Mouse (Mus musculus) lung, embryonic 14.5 days (tissue): ENCODE data around the gene Vsnl1. TPM values are rescaled to one million over a fixed set of nuclear protein-coding genes. Genes with fewer than 3 reads are reported as not detected.

Experiments
- ATAC-seq: fragments of 200-750 bp; cut with Nextera tagmentation; 2 replicates; pipeline ENCODE4 v1.8.0; 2017; ENCODE audit warnings: mild to moderate bottlenecking, moderate TSS enrichment, moderate library complexity; ENCODE audit not compliant: insufficient read depth
- DNase-seq: peaks from one replicate; pipeline ENCODE4 v3.0.0-alpha.2; 2015
- H3K27ac ChIP-seq: fragments of 300-500 bp; sonication (generic); 2 replicates; pipeline ENCODE4 v1.5.1; 2014; ENCODE audit warnings: low read depth, mild to moderate bottlenecking, moderate library complexity
- H3K27me3 ChIP-seq: fragments of 300-500 bp; sonication (generic); 2 replicates; pipeline ENCODE4 v1.6.1; 2014; ENCODE audit warnings: low read length, control low read depth; ENCODE audit not compliant: insufficient read depth
- H3K36me3 ChIP-seq: fragments of 300-500 bp; sonication (generic); 2 replicates; pipeline ENCODE4 v1.6.1; 2014; ENCODE audit warnings: control low read depth; ENCODE audit not compliant: insufficient read depth
- H3K4me1 ChIP-seq: fragments of 300-500 bp; sonication (generic); 2 replicates; pipeline ENCODE4 v1.6.1; 2014; ENCODE audit warnings: antibody characterized with exemption, control low read depth; ENCODE audit not compliant: insufficient read depth
- H3K4me2 ChIP-seq: fragments of 300-500 bp; sonication (generic); 2 replicates; pipeline ENCODE4 v1.6.1; 2014; ENCODE audit warnings: mild to moderate bottlenecking
- H3K4me3 ChIP-seq: fragments of 300-500 bp; sonication (generic); 2 replicates; pipeline ENCODE4 v1.5.1; 2014; ENCODE audit warnings: low read depth, low read length
- H3K9ac ChIP-seq: fragments of 300-500 bp; sonication (generic); 2 replicates; pipeline ENCODE4 v1.6.1; 2014
- H3K9me3 ChIP-seq: fragments of 300-500 bp; sonication (generic); 2 replicates; pipeline ENCODE4 v1.6.1; 2016; ENCODE audit warnings: low read depth, low read length, control low read depth
- CTCF ChIP-seq: IDR thresholded peaks from 2 replicates; pipeline ENCODE4 v1.5.1; 2016; ENCODE audit warnings: antibody characterized with exemption, low read depth
- WGBS: fragments of 180-500 bp; shearing (Covaris S2); extraction: QIAGEN DNeasy Blood & Tissue Kit; methylation state at CpG from one replicate; pipeline ENCODE4 v1.1.7; 2014; 5-methylcytosine and 5-hydroxymethylcytosine counted together
- microRNA-seq: library from miRNA; unstranded; fragments of <30 nt; microRNA quantifications from one replicate; pipeline ENCODE4, GENCODE M21; 2016; ENCODE audit warnings: borderline number of aligned reads
- polyA plus RNA-seq: library from polyadenylated mRNA; unstranded; fragments of >200 nt; fragmentation: Nextera tagmentation; extraction: Ambion mirVana; gene quantifications from 2 replicates; pipeline ENCODE4 v1.2.1, GENCODE M21; 2014

The Vsnl1 gene
- polyA plus RNA-seq, 1 experiment from 2014 or later, result 4.5 TPM

DNA sequence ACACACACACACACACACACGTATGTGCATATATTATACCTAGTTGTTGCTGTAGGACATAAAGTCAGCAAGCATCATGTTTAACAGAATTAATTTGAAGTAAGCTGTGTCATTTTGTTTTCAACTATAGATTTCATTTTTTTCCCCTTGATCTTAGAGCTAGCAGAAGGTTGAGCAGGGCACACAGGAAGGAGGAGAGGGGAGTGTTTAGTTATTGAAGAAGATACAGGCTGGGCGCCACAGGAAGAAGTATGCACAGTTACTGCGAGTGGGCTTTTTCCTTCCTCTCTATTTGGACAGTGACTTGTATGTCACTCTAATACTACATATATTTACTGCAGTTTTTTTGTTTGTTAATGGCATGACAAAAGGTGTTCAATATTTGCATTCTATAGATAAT, 156.5 kb downstream of the Vsnl1 start:
- no peaks in the 10 kb centered on the region for H3K27me3 ChIP-seq
- H3K4me1 ChIP-seq, result no peaks in the 10 kb centered on the region
- H3K4me2 ChIP-seq, result no peak overlapping the region
- H3K27ac ChIP-seq, result no peak overlapping the region
- no peaks in the 10 kb centered on the region for H3K9me3 ChIP-seq
- no peak overlapping the region for H3K9ac ChIP-seq
- H3K4me3 ChIP-seq, result no peak overlapping the region
- no peak for TF ChIP-seq CTCF
- 86% methylated on average over 3 of the region's 3 CpGs for WGBS
- ATAC-seq, result no peak
- DNase-seq, result no peak
- peaks cover 73% of the 10 kb centered on the region for H3K36me3 ChIP-seq

GRCm38 (mm10) chr12:11277207-11277606, 159.2 kb downstream of the Vsnl1 start:
- H3K4me3 ChIP-seq, result no peak overlapping the region
- H3K4me1 ChIP-seq, result no peaks in the 10 kb centered on the region
- TF ChIP-seq CTCF, result no peak
- peaks cover 77% of the 10 kb centered on the region for H3K36me3 ChIP-seq
- DNase-seq (no peak), ATAC-seq (no peak)
- H3K27ac ChIP-seq, result no peak overlapping the region
- H3K4me2 ChIP-seq, result no peak overlapping the region
- H3K9me3 ChIP-seq, result no peaks in the 10 kb centered on the region
- H3K27me3 ChIP-seq, result no peaks in the 10 kb centered on the region
- no peak overlapping the region for H3K9ac ChIP-seq
- 95% methylated on average over 6 of the region's 6 CpGs for WGBS

GRCm38 (mm10) chr12:11276632-11277031, 159.8 kb downstream of the Vsnl1 start:
- H3K9ac ChIP-seq, result no peak overlapping the region
- H3K4me3 ChIP-seq, result no peak overlapping the region
- 89% methylated on average over 2 of the region's 2 CpGs for WGBS
- no peak for TF ChIP-seq CTCF
- no peaks in the 10 kb centered on the region for H3K4me1 ChIP-seq
- DNase-seq (no peak), ATAC-seq (no peak)
- H3K4me2 ChIP-seq, result no peak overlapping the region
- no peak overlapping the region for H3K27ac ChIP-seq
- no peaks in the 10 kb centered on the region for H3K9me3 ChIP-seq
- no peaks in the 10 kb centered on the region for H3K27me3 ChIP-seq
- peaks cover 74% of the 10 kb centered on the region for H3K36me3 ChIP-seq

Small RNA genes lying within 50 kb of the gene (microRNA-seq; reads per million reads assigned to microRNA genes)
- not detected for gene Mir7675

Other genes starting within 250 kb of the Vsnl1 start
- gene Msgn1, start 227.6 kb downstream of the Vsnl1 start, polyA plus RNA-seq, result not detected in 2 replicates
- gene Gen1, start 170.8 kb downstream of the Vsnl1 start, polyA plus RNA-seq, result 15.6 and 16.4 TPM in 2 replicates
- 133 and 138 TPM in 2 replicates for gene Smc6, start 170.7 kb downstream of the Vsnl1 start, polyA plus RNA-seq
- 0.59 and 0.61 TPM in 2 replicates for gene Rad51ap2, start 19.5 kb upstream of the Vsnl1 start, polyA plus RNA-seq